Mouse (Mus musculus) heart, embryonic 13.5 days (tissue): ENCODE data around the gene Gm3183. TPM values are rescaled to one million over a fixed set of nuclear protein-coding genes. Genes with fewer than 3 reads are reported as not detected.
"Not testable (repeated sequence)": the region's sequence is repeated elsewhere in the genome, so short reads cannot be mapped to it uniquely, and the experiment has no call there.

Experiments used
- ATAC-seq: fragments of 200-750 bp; cut with Nextera tagmentation; 2 replicates; pipeline ENCODE4 v1.8.0; 2017; ENCODE audit warnings: moderate TSS enrichment; ENCODE audit not compliant: insufficient number of reproducible peaks, low FRiP score, low TSS enrichment; ENCODE audit errors: extremely low read depth
- H3K27ac ChIP-seq: fragments of 300-500 bp; sonication (generic); replicated peaks from 2 replicates; pipeline ENCODE4 v1.5.1; 2015; ENCODE audit warnings: moderate library complexity, mild to moderate bottlenecking, inconsistent platforms
- H3K27me3 ChIP-seq: fragments of 300-500 bp; sonication (generic); replicated peaks from 2 replicates; pipeline ENCODE4 v1.6.1; 2015; ENCODE audit warnings: mild to moderate bottlenecking, inconsistent platforms
- H3K36me3 ChIP-seq: fragments of 300-500 bp; sonication (generic); 2 replicates; pipeline ENCODE4 v1.6.1; 2015; ENCODE audit warnings: mild to moderate bottlenecking, inconsistent platforms
- H3K4me1 ChIP-seq: fragments of 300-500 bp; sonication (generic); 2 replicates; pipeline ENCODE4 v1.6.1; 2015; ENCODE audit warnings: inconsistent platforms
- H3K4me2 ChIP-seq: fragments of 300-500 bp; sonication (generic); 2 replicates; pipeline ENCODE4 v1.6.1; 2015; ENCODE audit warnings: inconsistent platforms, mild to moderate bottlenecking, moderate library complexity
- H3K4me3 ChIP-seq: fragments of 300-500 bp; sonication (generic); 2 replicates; pipeline ENCODE4 v1.5.1; 2015; ENCODE audit warnings: moderate library complexity, mild to moderate bottlenecking, inconsistent platforms
- H3K9ac ChIP-seq: fragments of 300-500 bp; sonication (generic); 2 replicates; pipeline ENCODE4 v1.6.1; 2015; ENCODE audit warnings: inconsistent platforms, mild to moderate bottlenecking, moderate library complexity
- H3K9me3 ChIP-seq: fragments of 300-500 bp; sonication (generic); 2 replicates; pipeline ENCODE4 v1.6.1; 2016; ENCODE audit warnings: inconsistent platforms
- WGBS: fragments of 180-500 bp; shearing (Covaris S2); methylation state at CpG from one replicate; pipeline ENCODE4 v1.1.7; 2015; ENCODE audit warnings: mixed read lengths; 5-methylcytosine and 5-hydroxymethylcytosine counted together
- polyA plus RNA-seq: library from polyadenylated mRNA; unstranded; fragments of >200 nt; fragmentation: Nextera tagmentation; extraction: Ambion mirVana; gene quantifications from 2 replicates; pipeline ENCODE4 v1.2.1, GENCODE M21; 2015

Gm3183 gene
- not detected in 2 replicates for polyA plus RNA-seq

DNA sequence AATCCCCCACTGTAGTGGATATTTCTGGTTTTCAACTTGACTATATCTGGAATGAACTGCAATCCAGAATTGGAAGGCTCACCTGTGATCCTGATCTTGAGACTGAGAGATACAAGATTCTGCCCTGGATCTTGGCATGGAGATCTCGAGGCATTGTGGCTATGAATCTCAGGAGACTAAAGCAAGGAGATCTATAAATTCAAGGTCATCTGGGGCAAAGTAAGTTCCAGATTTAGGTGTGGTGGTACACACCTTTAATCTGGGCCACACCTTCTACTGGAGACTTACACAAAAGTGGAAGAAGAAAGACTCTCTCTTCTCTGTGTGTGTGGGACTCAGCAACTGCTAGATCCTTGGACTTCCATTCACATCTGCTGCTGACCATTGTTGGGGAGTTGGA lies at the start of gene Gm3183:
Gene Gm3183 (plus strand): TSS at position 301 of the 400 bp plus-strand sequence.
- not testable (repeated sequence) for H3K9ac ChIP-seq, H3K36me3 ChIP-seq, H3K9me3 ChIP-seq, H3K4me1 ChIP-seq, H3K4me2 ChIP-seq, H3K27me3 ChIP-seq, ATAC-seq, H3K27ac ChIP-seq, H3K4me3 ChIP-seq
- no CpG with 5 or more reads among the region's 1 CpGs for WGBS

Other genes with a start within 250 kb of the Gm3183 start
- not detected in 2 replicates for gene Gm3147, start 249.1 kb upstream of the Gm3183 start, polyA plus RNA-seq
- gene Gm6509, start 241.5 kb upstream of the Gm3183 start, polyA plus RNA-seq: not detected in 2 replicates
- gene Gm6205, start 217.1 kb upstream of the Gm3183 start, polyA plus RNA-seq: not detected in 2 replicates
- gene Gm6367, start 123.2 kb downstream of the Gm3183 start, polyA plus RNA-seq: not detected in 2 replicates
- not detected in 2 replicates for gene Gm7942, start 241.5 kb downstream of the Gm3183 start, polyA plus RNA-seq